Mouse (Mus musculus) lung, postnatal 0 days (tissue): ENCODE data around the gene Ctsf. TPM values are rescaled to one million over a fixed set of nuclear protein-coding genes. Genes with fewer than 3 reads are reported as not detected.

ENCODE experiments used
- ATAC-seq: fragments of 200-750 bp; cut with Nextera tagmentation; 2 replicates; pipeline ENCODE4 v1.8.0; 2017; ENCODE audit warnings: moderate library complexity
- DNase-seq: peaks from one replicate; pipeline ENCODE4 v3.0.0-alpha.2; 2016; ENCODE audit warnings: low spot score
- H3K27ac ChIP-seq: fragments of 300-500 bp; sonication (generic); 2 replicates; pipeline ENCODE4 v1.5.1; 2014; ENCODE audit warnings: antibody characterized with exemption, mild to moderate bottlenecking, low read length, mixed read lengths
- H3K27me3 ChIP-seq: fragments of 300-500 bp; sonication (generic); replicated peaks from 2 replicates; pipeline ENCODE4 v1.6.1; 2014; ENCODE audit warnings: low read length, mixed read lengths; ENCODE audit not compliant: insufficient read depth
- H3K36me3 ChIP-seq: fragments of 300-500 bp; sonication (generic); 2 replicates; pipeline ENCODE4 v1.6.1; 2014; ENCODE audit warnings: low read length, mixed read lengths; ENCODE audit not compliant: insufficient read depth
- H3K4me1 ChIP-seq: fragments of 300-500 bp; sonication (generic); 2 replicates; pipeline ENCODE4 v1.6.1; 2014; ENCODE audit warnings: antibody characterized with exemption, low read depth, low read length, mixed read lengths; ENCODE audit not compliant: insufficient read depth
- H3K4me2 ChIP-seq: fragments of 300-500 bp; sonication (generic); replicated peaks from 2 replicates; pipeline ENCODE4 v1.6.1; 2014; ENCODE audit warnings: low read depth, mild to moderate bottlenecking, low read length, moderate library complexity, mixed read lengths
- H3K4me3 ChIP-seq: fragments of 300-500 bp; sonication (generic); 2 replicates; pipeline ENCODE4 v1.5.1; 2014; ENCODE audit warnings: low read depth, low read length
- H3K9ac ChIP-seq: fragments of 300-500 bp; sonication (generic); replicated peaks from 2 replicates; pipeline ENCODE4 v1.6.1; 2014; ENCODE audit warnings: low read depth, mild to moderate bottlenecking
- H3K9me3 ChIP-seq: fragments of 300-500 bp; sonication (generic); 2 replicates; pipeline ENCODE4 v1.6.1; 2016; ENCODE audit warnings: low read length, mixed read lengths
- CTCF ChIP-seq: IDR thresholded peaks from 2 replicates; pipeline ENCODE4 v1.5.1; 2016; ENCODE audit warnings: antibody characterized with exemption, mild to moderate bottlenecking
- EP300 ChIP-seq: IDR thresholded peaks from 2 replicates; pipeline ENCODE4 v1.6.1; 2016; ENCODE audit warnings: antibody characterized with exemption, mild to moderate bottlenecking, control low read depth
- WGBS: fragments of 180-500 bp; shearing (Covaris S2); extraction: QIAGEN DNeasy Blood & Tissue Kit; methylation state at CpG from one replicate; pipeline ENCODE4 v1.1.7; 2014; 5-methylcytosine and 5-hydroxymethylcytosine counted together
- polyA plus RNA-seq: library from polyadenylated mRNA; unstranded; fragments of >200 nt; fragmentation: Nextera tagmentation; extraction: Ambion mirVana; gene quantifications from 2 replicates; pipeline ENCODE4 v1.2.1, GENCODE M21; 2015

Ctsf gene
- polyA plus RNA-seq, 1 experiment from 2014 or later: 34.2 TPM

- no peak for ATAC-seq
- no peak overlapping the region for H3K9ac ChIP-seq
- no peak overlapping the region for H3K4me3 ChIP-seq
- no peaks in the 10 kb centered on the region for H3K36me3 ChIP-seq
- no peaks in the 10 kb centered on the region for H3K9me3 ChIP-seq
- no peak for TF ChIP-seq EP300
- TF ChIP-seq CTCF: no peak
- H3K27me3 ChIP-seq: no peaks in the 10 kb centered on the region
- DNase-seq: no peak
- H3K4me1 ChIP-seq: peaks cover 4% of the 10 kb centered on the region; the same call in 1 of the 2 replicates
- H3K4me2 ChIP-seq: no peak overlapping the region
- no peak overlapping the region for H3K27ac ChIP-seq
- WGBS: 84% methylated on average over 8 of the region's 8 CpGs
These were observed 21.0 kb upstream of the Ctsf start for GRCm38 (mm10) chr19:4833977-4834376.

- Histone ChIP-seq H3K36me3 (no peaks in the 10 kb centered on the region), H3K27ac (no peak overlapping the region), H3K9ac (no peak overlapping the region), H3K9me3 (no peaks in the 10 kb centered on the region), H3K4me3 (no peak overlapping the region), H3K27me3 (peaks cover 6% of the 10 kb centered on the region; the same call in 1 of the 2 replicates), H3K4me1 (peaks cover 8% of the 10 kb centered on the region; the same call in 1 of the 2 replicates), H3K4me2 (no peak overlapping the region)
- no peak for ATAC-seq
- TF ChIP-seq EP300: no peak
- no peak for TF ChIP-seq CTCF
- DNase-seq: peak; percentile 14
- WGBS: 74% methylated on average over 2 of the region's 2 CpGs
These were observed 18.8 kb upstream of the Ctsf start for GRCm38 (mm10) chr19:4836096-4836495.

GRCm38 (mm10) chr19:4837049-4837448 is 17.9 kb upstream of the Ctsf start:
- no peak overlapping the region for H3K27ac ChIP-seq
- no peaks in the 10 kb centered on the region for H3K36me3 ChIP-seq
- no peak overlapping the region for H3K4me2 ChIP-seq
- peaks cover 6% of the 10 kb centered on the region; the same call in 1 of the 2 replicates for H3K27me3 ChIP-seq
- H3K9ac ChIP-seq: no peak overlapping the region
- DNase-seq (no peak), ATAC-seq (no peak)
- no peak overlapping the region for H3K4me3 ChIP-seq
- TF ChIP-seq CTCF (no peak), EP300 (no peak)
- WGBS: 95% methylated on average over 6 of the region's 6 CpGs
- H3K9me3 ChIP-seq: no peaks in the 10 kb centered on the region
- H3K4me1 ChIP-seq: peaks cover 8% of the 10 kb centered on the region; the same call in 1 of the 2 replicates

- peak overlapping the region; percentile 69 for H3K9ac ChIP-seq
- ATAC-seq (peak; percentile 10), DNase-seq (no peak)
- peak overlapping the region; percentile 56 for H3K4me3 ChIP-seq
- peak overlapping the region; percentile 7; the same call in 1 of the 2 replicates for H3K27ac ChIP-seq
- no peaks in the 10 kb centered on the region for H3K9me3 ChIP-seq
- no peaks in the 10 kb centered on the region for H3K36me3 ChIP-seq
- TF ChIP-seq EP300 (no peak), CTCF (no peak)
- H3K4me1 ChIP-seq: peaks cover 8% of the 10 kb centered on the region; the same call in 1 of the 2 replicates
- 20% methylated on average over 10 of the region's 10 CpGs for WGBS
- peak overlapping the region; percentile 90 for H3K4me2 ChIP-seq
- H3K27me3 ChIP-seq: peaks cover 6% of the 10 kb centered on the region; the same call in 1 of the 2 replicates
These were observed 16.3 kb upstream of the Ctsf start for GRCm38 (mm10) chr19:4838526-4839140.

GRCm38 (mm10) chr19:4839149-4839548 is 15.8 kb upstream of the Ctsf start, which contains the start of the genes Ccs and Ccdc87:
Gene Ccs (minus strand): TSS chr19:4839332.
Gene Ccdc87 (plus strand): TSS chr19:4839366.
- H3K27ac ChIP-seq: peak within 1 kb of the TSS; percentile 7; the same call in 1 of the 2 replicates

DNA sequence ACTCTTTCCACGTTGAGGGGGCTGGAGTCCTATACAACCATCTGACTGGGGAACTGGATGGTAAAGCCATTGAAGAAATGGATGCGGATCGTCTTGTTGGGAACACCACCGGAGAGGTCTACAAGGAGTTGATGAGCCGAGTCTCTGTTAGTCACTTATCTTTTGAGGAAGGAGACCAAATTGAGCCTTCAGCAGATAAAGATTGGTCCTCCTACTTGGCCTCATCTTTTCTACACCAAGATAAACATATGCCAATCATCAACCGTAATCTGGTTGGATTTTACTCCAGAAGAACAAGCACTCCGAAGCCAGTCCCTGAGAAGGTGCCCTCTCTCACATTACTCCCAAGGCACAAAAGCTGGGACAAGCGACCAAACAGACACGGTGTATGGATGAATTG is 14.1 kb upstream of the Ctsf start:
- H3K27me3 ChIP-seq: peaks cover 6% of the 10 kb centered on the region; the same call in 1 of the 2 replicates
- DNase-seq: no peak
- TF ChIP-seq EP300 (no peak), CTCF (no peak)
- no peak overlapping the region for H3K4me3 ChIP-seq
- no peak overlapping the region for H3K27ac ChIP-seq
- H3K4me1 ChIP-seq: peaks cover 8% of the 10 kb centered on the region; the same call in 1 of the 2 replicates
- H3K9ac ChIP-seq: no peak overlapping the region
- no peak for ATAC-seq
- H3K9me3 ChIP-seq: no peaks in the 10 kb centered on the region
- 73% methylated on average over 9 of the region's 9 CpGs for WGBS
- H3K36me3 ChIP-seq: no peaks in the 10 kb centered on the region
- no peak overlapping the region for H3K4me2 ChIP-seq

More at GRCm38 (mm10) chr19:4839149-4839548, 15.8 kb upstream of the Ctsf start, which contains the start of the genes Ccs and Ccdc87:
- Histone ChIP-seq H3K4me1 (peaks cover 8% of the 10 kb centered on the region; the same call in 1 of the 2 replicates), H3K4me3 (peak within 1 kb of the TSS; percentile 56), H3K36me3 (no peaks in the 10 kb centered on the region), H3K4me2 (peak within 1 kb of the TSS; percentile 90), H3K27me3 (peaks cover 6% of the 10 kb centered on the region; the same call in 1 of the 2 replicates), H3K9me3 (no peaks in the 10 kb centered on the region), H3K9ac (peak within 1 kb of the TSS; percentile 69)
- TF ChIP-seq EP300 (no peak), CTCF (peak; percentile 36; the same call in 1 of the 2 replicates)
- ATAC-seq: peak; percentile 100
- WGBS: under 1% methylated on average over 25 of the region's 25 CpGs
- peak; percentile 98 for DNase-seq
